Mouse (Mus musculus): Measurements from ENCODE around the gene Ate1. TPM values are rescaled to one million over a fixed set of nuclear protein-coding genes. Genes with fewer than 3 reads are reported as not detected.
A peak's percentile ranks its signal among the peaks of the same experiment; 100 is the strongest.

The Ate1 gene
- polyA plus RNA-seq, 1 experiment: 37.1 TPM

- Histone ChIP-seq H3K27me3 (ENCODE audit: control insufficient read depth, insufficient read depth, low read length, poor library complexity, severe bottlenecking) (no peaks in the 10 kb centered on the region), H3K9me3 (replicated peaks; ENCODE audit: control insufficient read depth, insufficient read depth, low read length, poor library complexity, severe bottlenecking) (no peaks in the 10 kb centered on the region), H3K9ac (ENCODE audit: low read depth, poor library complexity, severe bottlenecking) (peak overlapping the region; percentile 90), H3K36me3 (ENCODE audit: control insufficient read depth, insufficient read depth, low read length, poor library complexity, severe bottlenecking) (peaks cover 27% of the 10 kb centered on the region), H3K4me3 (ENCODE audit: low read depth, low read length) (peak overlapping the region; percentile 86), H3K4me1 (ENCODE audit: control insufficient read depth, insufficient read depth, low read length) (peaks cover 2% of the 10 kb centered on the region), H3K27ac (ENCODE audit: insufficient read depth, low read length) (peak overlapping the region; percentile 93)
- TF ChIP-seq POLR2A (IDR thresholded peaks at IDR 0.05; ENCODE audit: insufficient read depth, low read length) (no peak), CTCF (IDR thresholded peaks at IDR 0.05; ENCODE audit: low read depth, low read length) (no peak), EP300 (IDR thresholded peaks at IDR 0.05; ENCODE audit: insufficient read depth, low read depth, low read length) (no peak)
Measured at GRCm38 (mm10) chr7:130546421-130546790, 26.2 kb upstream of the Ate1 start.

DNA sequence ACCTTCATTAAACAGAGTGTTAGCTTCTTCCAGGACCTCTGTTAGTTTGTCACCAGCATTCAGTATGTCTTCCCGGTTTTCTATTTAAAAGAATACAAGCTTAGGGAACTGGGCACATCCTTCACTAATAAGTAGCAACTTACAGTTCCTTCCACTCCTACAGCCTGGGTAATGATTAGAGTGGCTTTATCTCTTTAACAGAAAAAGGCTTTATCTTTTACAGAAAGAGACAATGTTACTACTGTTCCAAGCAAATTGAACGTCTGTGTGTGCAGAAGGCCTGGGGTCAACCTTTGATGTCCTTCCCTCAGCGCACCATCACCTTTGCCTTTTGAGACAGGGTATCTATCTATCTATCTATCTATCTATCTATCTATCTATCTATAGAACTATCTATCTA, 25.7 kb upstream of the Ate1 start:
- Histone ChIP-seq H3K9ac (ENCODE audit: low read depth, poor library complexity, severe bottlenecking) (peak overlapping the region; percentile 90), H3K36me3 (ENCODE audit: control insufficient read depth, insufficient read depth, low read length, poor library complexity, severe bottlenecking) (peaks cover 28% of the 10 kb centered on the region), H3K27me3 (ENCODE audit: control insufficient read depth, insufficient read depth, low read length, poor library complexity, severe bottlenecking) (no peaks in the 10 kb centered on the region), H3K4me1 (ENCODE audit: control insufficient read depth, insufficient read depth, low read length) (peaks cover 2% of the 10 kb centered on the region), H3K4me3 (ENCODE audit: low read depth, low read length) (peak overlapping the region; percentile 86), H3K9me3 (replicated peaks; ENCODE audit: control insufficient read depth, insufficient read depth, low read length, poor library complexity, severe bottlenecking) (no peaks in the 10 kb centered on the region), H3K27ac (ENCODE audit: insufficient read depth, low read length) (peak overlapping the region; percentile 93)
- TF ChIP-seq CTCF (IDR thresholded peaks at IDR 0.05; ENCODE audit: low read depth, low read length): no peak
- no peak for TF ChIP-seq EP300 (IDR thresholded peaks at IDR 0.05; ENCODE audit: insufficient read depth, low read depth, low read length)
- no peak for TF ChIP-seq POLR2A (IDR thresholded peaks at IDR 0.05; ENCODE audit: insufficient read depth, low read length)

- Histone ChIP-seq H3K27me3 (ENCODE audit: control insufficient read depth, insufficient read depth, low read length, poor library complexity, severe bottlenecking) (no peaks in the 10 kb centered on the region), H3K4me1 (ENCODE audit: control insufficient read depth, insufficient read depth, low read length) (peaks cover 2% of the 10 kb centered on the region), H3K9ac (ENCODE audit: low read depth, poor library complexity, severe bottlenecking) (no peak overlapping the region), H3K36me3 (ENCODE audit: control insufficient read depth, insufficient read depth, low read length, poor library complexity, severe bottlenecking) (peaks cover 28% of the 10 kb centered on the region), H3K4me3 (ENCODE audit: low read depth, low read length) (no peak overlapping the region; the same call in 1 of the 2 replicates), H3K27ac (ENCODE audit: insufficient read depth, low read length) (no peak overlapping the region), H3K9me3 (replicated peaks; ENCODE audit: control insufficient read depth, insufficient read depth, low read length, poor library complexity, severe bottlenecking) (no peaks in the 10 kb centered on the region)
- no peak for TF ChIP-seq CTCF (IDR thresholded peaks at IDR 0.05; ENCODE audit: low read depth, low read length)
- TF ChIP-seq POLR2A (IDR thresholded peaks at IDR 0.05; ENCODE audit: insufficient read depth, low read length): no peak
- no peak for TF ChIP-seq EP300 (IDR thresholded peaks at IDR 0.05; ENCODE audit: insufficient read depth, low read depth, low read length)
Measured at GRCm38 (mm10) chr7:130545401-130545800, 25.2 kb upstream of the Ate1 start.

GRCm38 (mm10) chr7:130543181-130543580, 23.0 kb upstream of the Ate1 start:
- Histone ChIP-seq H3K36me3 (ENCODE audit: control insufficient read depth, insufficient read depth, low read length, poor library complexity, severe bottlenecking) (peaks cover 49% of the 10 kb centered on the region), H3K27ac (ENCODE audit: insufficient read depth, low read length) (no peak overlapping the region), H3K27me3 (ENCODE audit: control insufficient read depth, insufficient read depth, low read length, poor library complexity, severe bottlenecking) (no peaks in the 10 kb centered on the region), H3K4me1 (ENCODE audit: control insufficient read depth, insufficient read depth, low read length) (peaks cover 2% of the 10 kb centered on the region), H3K9ac (ENCODE audit: low read depth, poor library complexity, severe bottlenecking) (no peak overlapping the region), H3K9me3 (replicated peaks; ENCODE audit: control insufficient read depth, insufficient read depth, low read length, poor library complexity, severe bottlenecking) (no peaks in the 10 kb centered on the region), H3K4me3 (ENCODE audit: low read depth, low read length) (no peak overlapping the region)
- TF ChIP-seq CTCF (IDR thresholded peaks at IDR 0.05; ENCODE audit: low read depth, low read length) (no peak), EP300 (IDR thresholded peaks at IDR 0.05; ENCODE audit: insufficient read depth, low read depth, low read length) (no peak), POLR2A (IDR thresholded peaks at IDR 0.05; ENCODE audit: insufficient read depth, low read length) (no peak)

- TF ChIP-seq CTCF (IDR thresholded peaks at IDR 0.05; ENCODE audit: low read depth, low read length) (no peak), POLR2A (IDR thresholded peaks at IDR 0.05; ENCODE audit: insufficient read depth, low read length) (no peak), EP300 (IDR thresholded peaks at IDR 0.05; ENCODE audit: insufficient read depth, low read depth, low read length) (no peak)
- Histone ChIP-seq H3K9me3 (replicated peaks; ENCODE audit: control insufficient read depth, insufficient read depth, low read length, poor library complexity, severe bottlenecking) (no peaks in the 10 kb centered on the region), H3K4me1 (ENCODE audit: control insufficient read depth, insufficient read depth, low read length) (no peaks in the 10 kb centered on the region), H3K27me3 (ENCODE audit: control insufficient read depth, insufficient read depth, low read length, poor library complexity, severe bottlenecking) (no peaks in the 10 kb centered on the region), H3K9ac (ENCODE audit: low read depth, poor library complexity, severe bottlenecking) (no peak overlapping the region), H3K27ac (ENCODE audit: insufficient read depth, low read length) (no peak overlapping the region), H3K36me3 (ENCODE audit: control insufficient read depth, insufficient read depth, low read length, poor library complexity, severe bottlenecking) (peaks cover 72% of the 10 kb centered on the region), H3K4me3 (ENCODE audit: low read depth, low read length) (no peak overlapping the region)
Measured at GRCm38 (mm10) chr7:130540176-130540575, 20.0 kb upstream of the Ate1 start.

DNA sequence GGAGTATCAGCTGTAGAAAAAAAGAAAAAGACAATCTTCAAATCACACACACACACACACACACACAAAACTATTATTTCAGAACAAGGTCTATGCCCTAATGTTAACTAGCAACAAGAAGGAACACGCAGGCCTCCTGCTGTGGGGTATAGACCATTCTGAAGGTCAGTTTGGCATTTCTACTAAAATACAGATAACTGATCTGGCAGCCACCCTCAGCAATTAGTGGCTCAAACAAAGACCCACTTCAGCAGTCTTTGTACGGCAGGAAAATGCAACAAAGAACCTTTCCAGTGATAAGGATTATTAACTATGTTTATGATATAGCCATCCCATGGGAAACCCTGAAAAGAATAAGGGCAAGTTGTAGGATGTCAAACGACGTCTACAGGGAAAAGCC, 16.9 kb upstream of the Ate1 start:
- TF ChIP-seq POLR2A (IDR thresholded peaks at IDR 0.05; ENCODE audit: insufficient read depth, low read length) (no peak), CTCF (IDR thresholded peaks at IDR 0.05; ENCODE audit: low read depth, low read length) (no peak), EP300 (IDR thresholded peaks at IDR 0.05; ENCODE audit: insufficient read depth, low read depth, low read length) (no peak)
- H3K4me3 ChIP-seq (ENCODE audit: low read depth, low read length): no peak overlapping the region
- H3K36me3 ChIP-seq (ENCODE audit: control insufficient read depth, insufficient read depth, low read length, poor library complexity, severe bottlenecking): peaks cover 63% of the 10 kb centered on the region
- no peaks in the 10 kb centered on the region for H3K4me1 ChIP-seq (ENCODE audit: control insufficient read depth, insufficient read depth, low read length)
- H3K9me3 ChIP-seq (replicated peaks; ENCODE audit: control insufficient read depth, insufficient read depth, low read length, poor library complexity, severe bottlenecking): no peaks in the 10 kb centered on the region; the same call in 1 of the 2 replicates
- H3K9ac ChIP-seq (ENCODE audit: low read depth, poor library complexity, severe bottlenecking): no peak overlapping the region
- no peaks in the 10 kb centered on the region for H3K27me3 ChIP-seq (ENCODE audit: control insufficient read depth, insufficient read depth, low read length, poor library complexity, severe bottlenecking)
- no peak overlapping the region for H3K27ac ChIP-seq (ENCODE audit: insufficient read depth, low read length)
